Mouse (Mus musculus) spleen, adult 10 weeks (tissue): Measurements from ENCODE around the gene Spata22. TPM values are rescaled to one million over a fixed set of nuclear protein-coding genes. Genes with fewer than 3 reads are reported as not detected.

Experiments used
- polyA plus RNA-seq: library from polyadenylated mRNA; stranded (reverse); fragments of 350-450 nt; fragmentation: Illumina TruSeq; extraction: RNeasy Lipid Tissue Mini Kit (QIAGEN cat#74804); gene quantifications from one replicate; pipeline ENCODE4 v1.2.3, GENCODE M21; 2015; ENCODE audit warnings: low replicate concordance; ENCODE audit not compliant: insufficient read depth

Spata22 gene
- not detected for polyA plus RNA-seq

DNA sequence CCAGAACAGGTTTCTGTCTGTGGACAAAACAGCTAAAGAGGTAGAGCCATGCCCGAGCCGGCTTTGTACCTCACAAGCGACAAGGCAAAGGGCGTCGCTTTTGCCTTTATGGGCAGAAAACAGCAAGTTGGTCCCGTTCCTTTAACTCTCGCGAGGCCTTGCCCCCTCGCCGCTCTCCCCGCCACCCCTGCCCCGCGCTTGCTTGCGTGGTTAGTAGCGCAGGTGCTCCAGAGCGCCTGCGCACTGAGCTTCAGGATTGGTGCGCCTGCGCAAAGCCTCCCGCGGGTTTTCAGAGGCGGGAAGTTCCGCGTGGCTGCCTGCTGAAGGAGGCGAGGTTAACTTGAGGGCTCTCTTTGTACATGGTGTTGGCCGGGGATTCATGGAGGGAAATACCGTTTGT, at the start of gene Spata22, which contains the start of the genes Aspa and Gm49340:
Gene Spata22 (plus strand): TSS at position 300 of the 400 bp plus-strand sequence.
Gene Aspa (minus strand): TSS at position 155 of the 400 bp plus-strand sequence.
Gene Gm49340 (plus strand): TSS at position 300 of the 400 bp plus-strand sequence.

DNA sequence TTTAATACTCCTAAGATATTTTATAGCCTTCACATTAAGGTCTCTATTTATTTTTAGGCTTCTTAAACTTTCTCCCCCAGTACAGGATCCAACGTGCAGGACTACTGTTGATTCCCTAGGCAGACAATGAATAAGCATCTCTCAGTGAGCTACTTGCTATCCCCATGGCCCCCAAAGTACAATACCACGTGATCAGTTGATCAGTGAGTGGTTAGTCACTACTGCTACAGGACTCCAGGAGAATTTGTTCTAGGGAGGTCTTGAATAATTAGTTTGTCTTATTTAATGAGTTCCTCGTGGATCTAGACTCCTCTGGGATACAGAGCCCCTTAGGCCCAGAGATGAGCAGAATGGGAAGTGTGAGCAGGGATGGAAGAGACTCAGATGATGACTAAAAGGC, 20.9 kb downstream of the Spata22 start, which contains the start of gene Olfr20:
Gene Olfr20 (plus strand): TSS at position 301 of the 400 bp plus-strand sequence.

DNA sequence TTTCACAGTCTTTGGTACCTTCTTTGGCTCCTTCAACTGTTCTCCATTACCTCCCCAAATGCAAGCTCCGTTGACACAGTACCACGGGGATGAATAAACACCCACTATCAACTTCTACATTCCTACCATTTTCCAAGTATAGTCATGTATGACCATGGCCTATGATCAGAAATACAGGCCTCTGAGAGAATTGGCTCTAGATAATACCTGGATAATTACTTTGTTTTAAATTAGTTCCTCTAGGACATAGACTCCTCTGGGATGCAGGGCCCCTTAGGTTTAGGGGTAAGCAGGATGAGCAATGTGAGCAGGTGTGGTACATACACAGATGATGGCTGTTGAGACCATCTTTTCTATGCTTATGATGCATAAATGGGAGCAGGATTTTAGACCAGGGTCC, 41.4 kb downstream of the Spata22 start, which contains the start of gene Olfr376:
Gene Olfr376 (plus strand): TSS at position 301 of the 400 bp plus-strand sequence.

Other genes with a start within 250 kb of the Spata22 start
- 5.1 TPM for gene Itgae, start 239.2 kb upstream of the Spata22 start, polyA plus RNA-seq
- 8.5 TPM for gene Haspin, start 191.4 kb upstream of the Spata22 start, polyA plus RNA-seq
- 0.90 TPM for gene P2rx5, start 169.3 kb upstream of the Spata22 start, polyA plus RNA-seq
- gene Emc6, start 152.7 kb upstream of the Spata22 start, polyA plus RNA-seq, result 43.9 TPM
- 26.3 TPM for gene Tax1bp3, start 152.7 kb upstream of the Spata22 start, polyA plus RNA-seq
- gene Ctns, start 130.7 kb upstream of the Spata22 start, polyA plus RNA-seq, result 23.1 TPM
- gene Shpk, start 130.3 kb upstream of the Spata22 start, polyA plus RNA-seq, result 3.7 TPM
- gene Trpv1, start 95.4 kb upstream of the Spata22 start, polyA plus RNA-seq, result not detected
- 1.4 TPM for gene Trpv3, start 62.4 kb upstream of the Spata22 start, polyA plus RNA-seq
- gene Aspa, start 145 bp upstream of the Spata22 start, polyA plus RNA-seq, result 2.9 TPM
- gene Gm49340, start within 50 bp of the Spata22 start, polyA plus RNA-seq, result not detected
- gene Olfr20, start 21.0 kb downstream of the Spata22 start, polyA plus RNA-seq, result not detected
- not detected for gene Olfr376, start 41.5 kb downstream of the Spata22 start, polyA plus RNA-seq
- gene Olfr1, start 69.9 kb downstream of the Spata22 start, polyA plus RNA-seq, result not detected
- not detected for gene Olfr378, start 98.7 kb downstream of the Spata22 start, polyA plus RNA-seq
- not detected for gene Olfr380, start 127.8 kb downstream of the Spata22 start, polyA plus RNA-seq
- gene Olfr381, start 161.9 kb downstream of the Spata22 start, polyA plus RNA-seq, result not detected
- gene Olfr382, start 187.5 kb downstream of the Spata22 start, polyA plus RNA-seq, result not detected